Mouse (Mus musculus): ENCODE measurements around the gene Pcbp4. TPM values are rescaled to one million over a fixed set of nuclear protein-coding genes. Genes with fewer than 3 reads are reported as not detected.
A peak's percentile ranks its signal among the peaks of the same experiment; 100 is the strongest.

The Pcbp4 gene
- polyA plus RNA-seq, 1 experiment from 2014 or later, result 256 TPM

GRCm38 (mm10) chr9:106416826-106417225, 36.3 kb upstream of the Pcbp4 start:
- Histone ChIP-seq H3K4me1 (ENCODE audit: control insufficient read depth, insufficient read depth, low read length) (peaks cover 29% of the 10 kb centered on the region), H3K36me3 (ENCODE audit: control insufficient read depth, insufficient read depth, low read length) (no peaks in the 10 kb centered on the region), H3K9ac (ENCODE audit: low read length) (no peak overlapping the region), H3K9me3 (ENCODE audit: control insufficient read depth, low read length) (no peaks in the 10 kb centered on the region), H3K27me3 (ENCODE audit: control insufficient read depth, insufficient read depth, low read length) (no peaks in the 10 kb centered on the region), H3K4me3 (ENCODE audit: low read depth, low read length) (no peak overlapping the region), H3K27ac (ENCODE audit: low read depth, low read length) (no peak overlapping the region), H3K4me2 (no peak overlapping the region)
- WGBS, result 90% methylated on average over 6 of the region's 6 CpGs
- ATAC-seq (ENCODE audit: low FRiP score), result no peak
- no peak for DNase-seq (ENCODE audit: low spot score, missing footprints)

GRCm38 (mm10) chr9:106417841-106418625, 35.1 kb upstream of the Pcbp4 start:
- no peaks in the 10 kb centered on the region for H3K27me3 ChIP-seq (ENCODE audit: control insufficient read depth, insufficient read depth, low read length)

GRCm38 (mm10) chr9:106420608-106421007, 32.5 kb upstream of the Pcbp4 start:
- no peaks in the 10 kb centered on the region for H3K36me3 ChIP-seq (ENCODE audit: control insufficient read depth, insufficient read depth, low read length)
- peak overlapping the region; percentile 22; the same call in 1 of the 2 replicates for H3K9ac ChIP-seq (ENCODE audit: low read length)
- DNase-seq (ENCODE audit: low spot score, missing footprints) (peak; percentile 93), ATAC-seq (ENCODE audit: low FRiP score) (peak; percentile 75)
- WGBS, result 0% methylated on average over 2 of the region's 2 CpGs
- H3K9me3 ChIP-seq (ENCODE audit: control insufficient read depth, low read length), result no peaks in the 10 kb centered on the region
- H3K27ac ChIP-seq (ENCODE audit: low read depth, low read length), result peak overlapping the region; percentile 59; the same call in 1 of the 2 replicates
- no peaks in the 10 kb centered on the region for H3K27me3 ChIP-seq (ENCODE audit: control insufficient read depth, insufficient read depth, low read length)
- H3K4me3 ChIP-seq (ENCODE audit: low read depth, low read length), result no peak overlapping the region
- H3K4me2 ChIP-seq, result peak overlapping the region; percentile 32
- H3K4me1 ChIP-seq (ENCODE audit: control insufficient read depth, insufficient read depth, low read length), result peaks cover 29% of the 10 kb centered on the region

More at GRCm38 (mm10) chr9:106417841-106418625, 35.1 kb upstream of the Pcbp4 start:
- ATAC-seq (ENCODE audit: low FRiP score) (peak; percentile 14; the same call in 1 of the 2 replicates), DNase-seq (ENCODE audit: low spot score, missing footprints) (peak; percentile 91)
- Histone ChIP-seq H3K4me1 (ENCODE audit: control insufficient read depth, insufficient read depth, low read length) (peaks cover 29% of the 10 kb centered on the region), H3K9ac (ENCODE audit: low read length) (peak overlapping the region; percentile 48), H3K4me3 (ENCODE audit: low read depth, low read length) (peak overlapping the region; percentile 22), H3K4me2 (peak overlapping the region; percentile 52), H3K9me3 (ENCODE audit: control insufficient read depth, low read length) (no peaks in the 10 kb centered on the region), H3K27ac (ENCODE audit: low read depth, low read length) (no peak overlapping the region), H3K36me3 (ENCODE audit: control insufficient read depth, insufficient read depth, low read length) (no peaks in the 10 kb centered on the region)
- WGBS, result 19% methylated on average over 29 of the region's 29 CpGs

GRCm38 (mm10) chr9:106421033-106421864, 31.8 kb upstream of the Pcbp4 start:
- no peaks in the 10 kb centered on the region for H3K36me3 ChIP-seq (ENCODE audit: control insufficient read depth, insufficient read depth, low read length)
- ATAC-seq (ENCODE audit: low FRiP score), result peak; percentile 26
- peak overlapping the region; percentile 22; the same call in 1 of the 2 replicates for H3K9ac ChIP-seq (ENCODE audit: low read length)
- peak; percentile 92 for DNase-seq (ENCODE audit: low spot score, missing footprints)
- no peaks in the 10 kb centered on the region for H3K27me3 ChIP-seq (ENCODE audit: control insufficient read depth, insufficient read depth, low read length)
- H3K27ac ChIP-seq (ENCODE audit: low read depth, low read length), result peak overlapping the region; percentile 59; the same call in 1 of the 2 replicates
- peak overlapping the region; percentile 32 for H3K4me2 ChIP-seq
- H3K4me3 ChIP-seq (ENCODE audit: low read depth, low read length), result no peak overlapping the region
- no peaks in the 10 kb centered on the region for H3K9me3 ChIP-seq (ENCODE audit: control insufficient read depth, low read length)
- WGBS, result 4% methylated on average over 18 of the region's 18 CpGs
- peaks cover 29% of the 10 kb centered on the region for H3K4me1 ChIP-seq (ENCODE audit: control insufficient read depth, insufficient read depth, low read length)

- Histone ChIP-seq H3K4me2 (peak overlapping the region; percentile 30; the same call in 1 of the 2 replicates), H3K27ac (ENCODE audit: low read depth, low read length) (no peak overlapping the region; the same call in 1 of the 2 replicates), H3K9ac (ENCODE audit: low read length) (no peak overlapping the region), H3K4me1 (ENCODE audit: control insufficient read depth, insufficient read depth, low read length) (peaks cover 29% of the 10 kb centered on the region), H3K27me3 (ENCODE audit: control insufficient read depth, insufficient read depth, low read length) (no peaks in the 10 kb centered on the region), H3K9me3 (ENCODE audit: control insufficient read depth, low read length) (no peaks in the 10 kb centered on the region), H3K4me3 (ENCODE audit: low read depth, low read length) (no peak overlapping the region), H3K36me3 (ENCODE audit: control insufficient read depth, insufficient read depth, low read length) (no peaks in the 10 kb centered on the region)
- peak; percentile 98 for DNase-seq (ENCODE audit: low spot score, missing footprints)
- ATAC-seq (ENCODE audit: low FRiP score), result peak; percentile 76
- 0% methylated on average over 3 of the region's 3 CpGs for WGBS
Observed at GRCm38 (mm10) chr9:106421865-106422160, 31.3 kb upstream of the Pcbp4 start.

GRCm38 (mm10) chr9:106428719-106429220, 24.3 kb upstream of the Pcbp4 start:
- Histone ChIP-seq H3K9ac (ENCODE audit: low read length) (peak overlapping the region; percentile 58), H3K9me3 (ENCODE audit: control insufficient read depth, low read length) (no peaks in the 10 kb centered on the region), H3K27me3 (ENCODE audit: control insufficient read depth, insufficient read depth, low read length) (no peaks in the 10 kb centered on the region), H3K4me3 (ENCODE audit: low read depth, low read length) (peak overlapping the region; percentile 88), H3K27ac (ENCODE audit: low read depth, low read length) (peak overlapping the region; percentile 83), H3K36me3 (ENCODE audit: control insufficient read depth, insufficient read depth, low read length) (peaks cover 14% of the 10 kb centered on the region), H3K4me1 (ENCODE audit: control insufficient read depth, insufficient read depth, low read length) (peaks cover 8% of the 10 kb centered on the region), H3K4me2 (peak overlapping the region; percentile 47)
- WGBS, result 17% methylated on average over 11 of the region's 11 CpGs
- peak; percentile 67 for ATAC-seq (ENCODE audit: low FRiP score)
- DNase-seq (ENCODE audit: low spot score, missing footprints), result no peak

- no peaks in the 10 kb centered on the region for H3K27me3 ChIP-seq (ENCODE audit: control insufficient read depth, insufficient read depth, low read length)
- H3K9me3 ChIP-seq (ENCODE audit: control insufficient read depth, low read length), result no peaks in the 10 kb centered on the region
- H3K27ac ChIP-seq (ENCODE audit: low read depth, low read length), result peak within 1 kb of the TSS; percentile 92
- peak within 1 kb of the TSS; percentile 88 for H3K4me3 ChIP-seq (ENCODE audit: low read depth, low read length)
- peaks cover 8% of the 10 kb centered on the region for H3K4me1 ChIP-seq (ENCODE audit: control insufficient read depth, insufficient read depth, low read length)
- peak within 1 kb of the TSS; percentile 98 for H3K9ac ChIP-seq (ENCODE audit: low read length)
- under 1% methylated on average over 55 of the region's 55 CpGs for WGBS
- DNase-seq (ENCODE audit: low spot score, missing footprints) (peak; percentile 100), ATAC-seq (ENCODE audit: low FRiP score) (peak; percentile 89)
- peak within 1 kb of the TSS; percentile 55 for H3K4me2 ChIP-seq
- H3K36me3 ChIP-seq (ENCODE audit: control insufficient read depth, insufficient read depth, low read length), result peaks cover 14% of the 10 kb centered on the region
Observed at GRCm38 (mm10) chr9:106429221-106430014, 23.7 kb upstream of the Pcbp4 start, which contains the start of gene Rpl29. Gene Rpl29 (plus strand): TSS chr9:106429454.

- H3K27me3 ChIP-seq (ENCODE audit: control insufficient read depth, insufficient read depth, low read length), result no peaks in the 10 kb centered on the region
- H3K36me3 ChIP-seq (ENCODE audit: control insufficient read depth, insufficient read depth, low read length), result peaks cover 14% of the 10 kb centered on the region
- ATAC-seq (ENCODE audit: low FRiP score) (no peak), DNase-seq (ENCODE audit: low spot score, missing footprints) (no peak)
- 2% methylated on average over 4 of the region's 4 CpGs for WGBS
- peak overlapping the region; percentile 88 for H3K4me3 ChIP-seq (ENCODE audit: low read depth, low read length)
- peaks cover 8% of the 10 kb centered on the region for H3K4me1 ChIP-seq (ENCODE audit: control insufficient read depth, insufficient read depth, low read length)
- peak overlapping the region; percentile 92; the same call in 1 of the 2 replicates for H3K27ac ChIP-seq (ENCODE audit: low read depth, low read length)
- H3K4me2 ChIP-seq, result peak overlapping the region; percentile 55
- H3K9ac ChIP-seq (ENCODE audit: low read length), result peak overlapping the region; percentile 98
- no peaks in the 10 kb centered on the region for H3K9me3 ChIP-seq (ENCODE audit: control insufficient read depth, low read length)
Observed at GRCm38 (mm10) chr9:106430015-106430264, 23.2 kb upstream of the Pcbp4 start.

Data from midbrain, embryonic 11.5 days (tissue).